Mouse (Mus musculus) kidney, embryonic 15.5 days (tissue): ENCODE measurements around the gene Pcyt2. TPM values are rescaled to one million over a fixed set of nuclear protein-coding genes. Genes with fewer than 3 reads are reported as not detected.
A peak's percentile ranks its signal among the peaks of the same experiment; 100 is the strongest.

Source experiments
- ATAC-seq: fragments of 200-750 bp; cut with Nextera tagmentation; replicated peaks from 2 replicates; pipeline ENCODE4 v1.8.0; 2017; ENCODE audit warnings: moderate TSS enrichment; ENCODE audit not compliant: low FRiP score
- H3K27ac ChIP-seq: fragments of 300-500 bp; sonication (generic); 2 replicates; pipeline ENCODE4 v1.5.1; 2015; ENCODE audit warnings: mild to moderate bottlenecking, inconsistent platforms
- H3K27me3 ChIP-seq: fragments of 300-500 bp; sonication (generic); 2 replicates; pipeline ENCODE4 v1.6.1; 2015; ENCODE audit warnings: inconsistent platforms
- H3K36me3 ChIP-seq: fragments of 300-500 bp; sonication (generic); 2 replicates; pipeline ENCODE4 v1.6.1; 2015; ENCODE audit warnings: inconsistent platforms
- H3K4me1 ChIP-seq: fragments of 300-500 bp; sonication (generic); 2 replicates; pipeline ENCODE4 v1.6.1; 2015; ENCODE audit warnings: inconsistent platforms
- H3K4me2 ChIP-seq: fragments of 300-500 bp; sonication (generic); 2 replicates; pipeline ENCODE4 v1.6.1; 2015; ENCODE audit warnings: moderate library complexity, mild to moderate bottlenecking, inconsistent platforms
- H3K4me3 ChIP-seq: fragments of 300-500 bp; sonication (generic); replicated peaks from 2 replicates; pipeline ENCODE4 v1.5.1; 2015; ENCODE audit warnings: mild to moderate bottlenecking, inconsistent platforms
- H3K9ac ChIP-seq: fragments of 300-500 bp; sonication (generic); 2 replicates; pipeline ENCODE4 v1.6.1; 2015; ENCODE audit warnings: mild to moderate bottlenecking, inconsistent platforms
- H3K9me3 ChIP-seq: fragments of 300-500 bp; sonication (generic); replicated peaks from 2 replicates; pipeline ENCODE4 v1.6.1; 2016; ENCODE audit warnings: inconsistent platforms
- WGBS: fragments of 180-500 bp; shearing (Covaris S2); methylation state at CpG from one replicate; pipeline ENCODE4 v1.1.7; 2015; ENCODE audit warnings: mixed read lengths; 5-methylcytosine and 5-hydroxymethylcytosine counted together
- polyA plus RNA-seq: library from polyadenylated mRNA; unstranded; fragments of >200 nt; fragmentation: Nextera tagmentation; extraction: Ambion mirVana; gene quantifications from 2 replicates; pipeline ENCODE4 v1.2.1, GENCODE M21; 2015

The Pcyt2 gene
- polyA plus RNA-seq, 1 experiment from 2014 or later = 140 TPM

DNA sequence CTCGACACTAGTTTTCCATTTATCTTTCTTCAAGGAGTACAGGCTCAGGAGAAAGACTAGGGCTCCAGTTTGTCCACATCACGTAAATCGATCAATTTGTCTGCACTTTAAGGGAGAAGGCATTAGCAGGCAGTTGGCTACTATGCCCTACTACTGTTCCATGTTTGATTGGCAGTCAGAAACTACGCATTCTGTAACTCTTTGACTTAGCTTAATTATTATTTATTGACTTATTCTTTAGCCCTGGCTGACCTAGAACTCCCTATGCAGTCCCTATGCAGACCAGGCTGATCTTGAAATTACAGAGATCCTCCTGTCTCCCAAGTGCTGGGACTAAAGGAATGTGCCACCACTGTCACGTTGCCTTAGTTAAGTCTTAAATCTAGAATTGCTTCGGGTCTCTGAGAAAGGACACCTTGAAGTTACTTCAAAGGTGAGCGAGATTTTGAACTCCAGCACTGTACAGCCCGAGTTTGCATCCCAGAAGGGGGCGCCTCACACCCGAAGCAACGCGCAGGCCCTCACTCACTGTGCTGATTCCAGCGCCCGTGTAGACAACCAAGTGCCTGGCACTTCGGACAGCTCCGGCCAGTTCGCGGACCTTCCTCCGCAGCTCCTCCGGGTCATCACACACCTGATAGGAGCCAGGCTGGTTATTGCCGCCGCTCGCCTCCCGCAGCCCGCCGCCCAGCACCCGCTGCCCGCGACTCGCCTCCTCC, 6.4 kb upstream of the Pcyt2 start:
- peak; percentile 78 for ATAC-seq
- Histone ChIP-seq H3K9ac (peak overlapping the region; percentile 63), H3K9me3 (no peaks in the 10 kb centered on the region), H3K4me2 (peak overlapping the region; percentile 96), H3K36me3 (peaks cover 64% of the 10 kb centered on the region), H3K27ac (peak overlapping the region; percentile 86), H3K4me1 (peaks cover 23% of the 10 kb centered on the region), H3K4me3 (peak overlapping the region; percentile 90), H3K27me3 (no peaks in the 10 kb centered on the region)
- WGBS = 11% methylated on average over 30 of the region's 30 CpGs

DNA sequence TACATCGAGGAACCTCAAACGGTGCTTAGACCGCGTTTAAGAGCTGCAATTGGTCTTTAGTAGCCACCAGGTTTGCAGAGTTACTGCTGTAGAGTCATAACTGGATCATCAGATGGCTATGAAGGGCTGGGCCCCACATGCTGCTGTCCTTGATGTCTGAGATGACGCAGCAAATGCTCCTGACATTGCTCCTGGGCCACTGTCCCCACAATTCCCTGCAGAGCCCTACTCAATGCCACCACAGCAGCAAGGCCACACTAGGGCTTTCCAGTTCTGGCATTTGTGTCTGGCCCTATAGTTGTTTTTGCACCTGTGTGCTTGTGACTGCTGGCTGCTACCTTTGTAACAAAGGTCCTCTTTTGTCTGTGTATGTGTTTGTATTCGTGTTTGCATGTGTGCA, 5.1 kb upstream of the Pcyt2 start:
- Histone ChIP-seq H3K36me3 (peaks cover 65% of the 10 kb centered on the region), H3K4me1 (peaks cover 26% of the 10 kb centered on the region), H3K9me3 (no peaks in the 10 kb centered on the region), H3K4me2 (no peak overlapping the region), H3K9ac (no peak overlapping the region), H3K27ac (no peak overlapping the region), H3K27me3 (no peaks in the 10 kb centered on the region), H3K4me3 (no peak overlapping the region)
- WGBS = 95% methylated on average over 6 of the region's 6 CpGs
- ATAC-seq = no peak

DNA sequence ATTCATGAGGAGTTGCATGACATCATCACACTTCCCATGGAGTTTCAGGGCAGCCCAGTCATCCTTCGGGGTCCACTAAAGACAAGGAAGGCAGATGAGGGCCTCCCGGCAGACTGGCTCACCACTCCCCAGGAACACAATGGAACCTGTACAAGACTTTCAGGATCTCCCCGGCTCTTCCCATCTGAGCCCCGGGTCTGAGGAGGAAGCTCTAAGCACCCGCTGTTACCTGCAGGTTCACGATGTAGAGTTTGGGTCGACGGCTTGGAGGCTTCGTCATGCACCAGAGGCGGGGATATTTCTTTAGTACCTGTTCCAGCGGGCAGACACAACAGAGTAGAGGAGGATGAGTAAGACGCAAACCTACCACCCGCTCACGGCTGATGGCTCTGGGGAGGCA, 2.5 kb upstream of the Pcyt2 start:
- WGBS = 94% methylated on average over 14 of the region's 14 CpGs
- H3K9me3 ChIP-seq = no peaks in the 10 kb centered on the region
- H3K27ac ChIP-seq = no peak overlapping the region
- no peak overlapping the region for H3K4me3 ChIP-seq
- H3K27me3 ChIP-seq = no peaks in the 10 kb centered on the region
- peaks cover 38% of the 10 kb centered on the region for H3K4me1 ChIP-seq
- no peak for ATAC-seq
- H3K36me3 ChIP-seq = peaks cover 56% of the 10 kb centered on the region
- H3K4me2 ChIP-seq = no peak overlapping the region
- no peak overlapping the region for H3K9ac ChIP-seq

DNA sequence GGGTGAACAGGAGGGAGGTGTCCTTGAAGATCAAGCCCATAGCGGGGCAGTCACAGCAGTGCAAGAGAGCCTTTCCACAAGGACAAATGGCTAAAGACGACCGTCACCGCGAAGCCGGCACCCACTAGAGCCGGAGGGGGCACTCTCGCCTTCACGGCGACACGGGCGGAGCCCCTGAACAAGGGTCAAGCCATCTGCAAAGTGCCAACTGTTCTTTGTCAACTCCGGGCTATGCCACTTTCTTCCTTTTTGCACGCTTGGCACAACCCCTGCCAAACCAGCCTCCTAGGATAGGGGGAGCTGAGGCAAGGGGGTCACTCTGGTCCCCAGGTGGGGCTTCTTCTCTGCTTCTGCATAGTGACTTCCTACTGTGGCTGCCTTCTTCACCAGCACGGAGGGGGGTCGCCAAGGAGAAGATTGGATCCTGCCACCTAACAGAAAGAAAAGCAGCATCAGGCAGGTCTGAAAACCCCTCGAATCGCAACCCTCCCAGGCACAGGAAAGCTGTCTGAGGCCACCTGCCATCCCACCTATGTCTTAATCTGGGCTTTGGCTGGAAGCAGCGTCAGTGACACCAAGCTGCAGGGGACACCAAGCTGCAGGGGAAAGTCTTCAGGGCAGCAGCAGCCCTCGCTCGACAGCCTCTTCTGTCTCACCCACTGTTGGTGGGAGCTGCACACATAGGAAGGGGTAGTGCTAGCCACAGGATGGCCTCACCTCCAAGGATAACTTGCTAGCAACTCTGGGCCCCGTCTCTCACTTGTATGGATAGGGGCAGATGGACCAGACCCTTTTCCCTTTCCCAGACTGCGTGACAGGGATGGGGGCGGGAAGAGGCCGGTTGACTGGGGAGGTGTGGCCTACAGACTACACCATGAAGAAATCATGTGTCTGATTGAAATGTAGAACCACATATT, 1.1 kb upstream of the Pcyt2 start:
- no peak for ATAC-seq
- Histone ChIP-seq H3K4me2 (no peak overlapping the region), H3K4me3 (no peak overlapping the region), H3K27ac (peak overlapping the region; percentile 80; the same call in 1 of the 2 replicates), H3K27me3 (no peaks in the 10 kb centered on the region), H3K9me3 (no peaks in the 10 kb centered on the region), H3K4me1 (peaks cover 30% of the 10 kb centered on the region), H3K36me3 (peaks cover 64% of the 10 kb centered on the region), H3K9ac (no peak overlapping the region)
- WGBS = 90% methylated on average over 25 of the region's 25 CpGs

DNA sequence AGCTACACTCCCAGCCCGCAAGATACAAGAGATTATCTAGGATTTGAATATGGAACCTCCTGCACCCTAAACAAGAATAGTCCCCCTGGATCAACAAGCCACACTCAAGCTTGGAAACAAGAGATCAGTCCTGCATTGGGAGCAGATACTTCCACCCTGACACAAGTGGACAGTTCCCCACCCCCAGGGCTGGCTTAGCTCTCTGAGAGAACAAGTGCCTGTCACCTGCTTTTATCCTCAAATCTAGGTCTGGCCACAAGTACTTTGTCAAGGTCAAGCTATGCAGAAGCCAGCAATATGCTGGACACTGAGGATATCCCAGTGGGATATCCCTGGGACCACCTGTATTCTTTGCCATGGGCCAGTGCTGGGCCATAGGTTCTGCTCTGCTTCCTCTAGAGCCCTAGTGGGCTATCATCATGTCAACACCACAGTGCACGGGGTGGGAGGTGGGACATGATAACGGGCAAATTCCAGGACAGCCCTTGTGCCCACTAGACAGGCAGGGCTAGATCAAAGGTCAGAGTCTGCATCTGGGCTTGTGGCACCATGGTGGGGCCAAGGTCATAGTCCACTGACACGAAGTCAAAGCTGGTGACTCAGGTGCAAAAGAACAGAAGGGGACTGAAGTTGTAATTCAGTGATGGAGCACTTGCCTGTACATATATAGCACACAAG, 980 bp downstream of the Pcyt2 start:
- peaks cover 69% of the 10 kb centered on the region for H3K36me3 ChIP-seq
- peak overlapping the region; percentile 80 for H3K27ac ChIP-seq
- H3K4me2 ChIP-seq = peak overlapping the region; percentile 91
- peak overlapping the region; percentile 75 for H3K4me3 ChIP-seq
- H3K9ac ChIP-seq = peak overlapping the region; percentile 72
- 50% methylated on average over 4 of the region's 4 CpGs for WGBS
- H3K4me1 ChIP-seq = peaks cover 25% of the 10 kb centered on the region
- no peaks in the 10 kb centered on the region for H3K27me3 ChIP-seq
- H3K9me3 ChIP-seq = no peaks in the 10 kb centered on the region
- no peak for ATAC-seq

DNA sequence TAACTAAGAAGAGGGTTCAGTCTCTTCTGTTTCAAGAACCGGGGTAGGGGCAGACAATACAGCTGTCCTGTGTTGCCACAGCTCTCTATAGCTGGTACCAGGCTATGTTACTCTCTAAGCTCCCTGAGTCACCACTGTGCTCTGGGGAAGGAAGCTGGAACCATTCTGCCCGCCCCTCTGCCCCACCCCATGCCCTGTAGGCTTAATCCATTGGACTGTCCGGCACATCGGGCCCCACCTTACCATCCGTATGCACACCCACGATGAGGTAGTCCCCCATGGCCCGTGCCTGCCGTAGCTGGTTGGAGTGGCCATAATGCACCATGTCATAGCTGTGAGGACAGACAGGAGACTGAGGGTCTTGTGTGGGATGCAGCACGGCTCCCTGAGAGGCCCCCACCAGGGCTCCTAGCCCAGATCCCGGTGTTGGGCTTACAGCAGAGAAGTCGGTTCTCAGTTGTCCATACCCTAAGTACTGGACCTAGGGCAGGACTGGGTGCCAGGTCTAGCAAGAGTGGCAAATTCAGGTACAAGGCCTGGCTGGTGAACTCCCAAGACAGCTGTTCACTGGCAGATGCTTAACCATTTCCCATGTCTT, 2.0 kb downstream of the Pcyt2 start:
- Histone ChIP-seq H3K4me3 (no peak overlapping the region), H3K27ac (no peak overlapping the region), H3K36me3 (peaks cover 70% of the 10 kb centered on the region), H3K27me3 (no peaks in the 10 kb centered on the region), H3K4me1 (peaks cover 25% of the 10 kb centered on the region), H3K9ac (no peak overlapping the region), H3K4me2 (peak overlapping the region; percentile 10; the same call in 1 of the 2 replicates), H3K9me3 (no peaks in the 10 kb centered on the region)
- ATAC-seq = no peak
- WGBS = 91% methylated on average over 11 of the region's 11 CpGs

DNA sequence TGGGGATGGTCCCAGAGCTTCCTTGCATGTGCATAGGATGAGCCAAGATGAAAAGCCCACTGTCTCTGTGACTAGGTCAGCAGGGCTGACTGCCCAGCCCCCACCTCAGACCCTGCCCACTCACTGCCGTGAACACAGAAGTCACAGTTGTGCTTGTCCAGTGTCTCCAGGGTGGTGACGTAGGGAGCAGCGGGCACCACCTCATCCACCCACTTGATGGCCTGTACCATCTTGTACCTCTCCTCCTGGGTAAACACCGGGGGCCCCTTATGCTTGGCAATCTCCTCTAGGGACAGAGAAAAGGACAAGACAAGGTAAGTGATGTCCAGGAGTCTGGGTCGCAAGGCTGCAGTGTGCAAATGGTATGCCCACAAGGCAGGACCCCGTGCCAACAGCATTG, 2.6 kb downstream of the Pcyt2 start:
- no peaks in the 10 kb centered on the region for H3K27me3 ChIP-seq
- H3K9ac ChIP-seq = no peak overlapping the region
- ATAC-seq = no peak
- H3K4me2 ChIP-seq = no peak overlapping the region
- peaks cover 25% of the 10 kb centered on the region for H3K4me1 ChIP-seq
- no peaks in the 10 kb centered on the region for H3K9me3 ChIP-seq
- H3K27ac ChIP-seq = no peak overlapping the region
- H3K36me3 ChIP-seq = peaks cover 69% of the 10 kb centered on the region
- H3K4me3 ChIP-seq = no peak overlapping the region
- WGBS = 97% methylated on average over 6 of the region's 6 CpGs

DNA sequence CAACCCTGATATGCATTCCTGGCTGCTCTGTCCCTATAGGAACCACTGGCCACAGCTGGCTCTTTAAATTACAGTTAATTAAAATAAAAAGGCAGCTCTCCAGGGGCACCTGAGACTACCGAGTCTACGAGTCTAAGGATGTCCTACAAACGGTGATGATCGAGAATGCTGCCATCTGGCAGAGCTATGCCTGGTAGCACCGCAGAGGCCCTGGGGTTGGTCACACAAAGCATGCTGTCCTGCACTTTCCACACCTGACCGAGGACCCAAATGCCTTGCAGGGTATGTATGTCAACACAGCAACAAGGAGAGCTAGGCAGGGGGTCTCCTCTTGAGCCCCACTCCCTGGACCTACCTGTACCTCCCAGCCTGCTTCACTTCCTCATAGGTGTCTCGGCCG, 3.8 kb downstream of the Pcyt2 start:
- Histone ChIP-seq H3K9ac (no peak overlapping the region), H3K27me3 (no peaks in the 10 kb centered on the region), H3K36me3 (peaks cover 60% of the 10 kb centered on the region), H3K9me3 (no peaks in the 10 kb centered on the region), H3K4me2 (no peak overlapping the region), H3K4me3 (no peak overlapping the region), H3K4me1 (peaks cover 35% of the 10 kb centered on the region), H3K27ac (no peak overlapping the region)
- 87% methylated on average over 8 of the region's 8 CpGs for WGBS
- ATAC-seq = no peak

DNA sequence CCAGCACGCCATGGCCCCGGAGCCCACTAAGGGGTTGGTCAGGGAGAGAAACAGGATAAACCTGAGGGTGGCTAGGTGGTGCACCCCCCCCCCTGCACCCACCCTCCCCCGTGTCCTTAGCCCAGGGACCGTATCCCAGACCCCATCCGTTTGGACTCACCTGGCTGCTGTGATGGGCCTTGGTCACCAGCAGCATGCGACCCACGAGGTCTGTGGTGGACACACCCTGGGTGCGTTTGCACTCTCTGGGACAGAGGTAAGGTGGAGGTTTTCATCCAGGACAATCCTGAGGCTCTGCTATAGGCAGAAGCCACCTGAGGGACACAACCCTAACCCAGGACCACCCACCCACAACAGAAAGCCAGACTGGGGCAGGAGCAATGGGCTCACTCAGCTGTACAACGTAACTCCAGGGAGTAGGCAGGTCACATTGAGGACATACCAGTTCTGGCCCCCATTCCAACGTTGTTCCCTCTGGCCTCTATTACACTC, 4.2 kb downstream of the Pcyt2 start:
- Histone ChIP-seq H3K4me3 (no peak overlapping the region), H3K27me3 (no peaks in the 10 kb centered on the region), H3K4me1 (peaks cover 39% of the 10 kb centered on the region), H3K9ac (no peak overlapping the region), H3K36me3 (peaks cover 55% of the 10 kb centered on the region), H3K27ac (no peak overlapping the region), H3K9me3 (no peaks in the 10 kb centered on the region), H3K4me2 (no peak overlapping the region)
- 90% methylated on average over 10 of the region's 10 CpGs for WGBS
- ATAC-seq = no peak

DNA sequence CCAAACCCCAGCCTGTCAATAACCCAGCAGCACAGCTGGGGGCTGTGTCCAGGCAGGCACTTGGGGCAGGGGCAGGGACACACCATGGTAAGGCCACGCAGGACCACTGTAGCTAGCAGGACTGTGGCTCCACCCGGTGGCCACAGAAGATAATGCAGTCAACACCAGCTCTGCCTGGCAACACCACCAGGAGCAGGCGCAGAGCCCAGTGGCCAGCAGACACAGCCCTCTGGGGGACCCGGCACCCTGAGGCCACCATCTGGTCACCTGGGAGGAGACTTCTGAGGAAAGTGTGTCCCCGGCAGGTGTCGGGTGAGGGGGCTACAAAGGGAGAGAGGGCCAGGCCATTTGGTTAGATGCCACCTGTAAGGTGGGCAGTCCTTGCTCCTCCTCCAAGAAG, 5.0 kb downstream of the Pcyt2 start:
- Histone ChIP-seq H3K36me3 (peaks cover 49% of the 10 kb centered on the region), H3K27ac (no peak overlapping the region), H3K9ac (no peak overlapping the region), H3K4me1 (peaks cover 40% of the 10 kb centered on the region), H3K27me3 (no peaks in the 10 kb centered on the region), H3K9me3 (no peaks in the 10 kb centered on the region), H3K4me3 (no peak overlapping the region), H3K4me2 (no peak overlapping the region)
- 45% methylated on average over 6 of the region's 6 CpGs for WGBS
- ATAC-seq = no peak; the same call in 1 of the 2 replicates

DNA sequence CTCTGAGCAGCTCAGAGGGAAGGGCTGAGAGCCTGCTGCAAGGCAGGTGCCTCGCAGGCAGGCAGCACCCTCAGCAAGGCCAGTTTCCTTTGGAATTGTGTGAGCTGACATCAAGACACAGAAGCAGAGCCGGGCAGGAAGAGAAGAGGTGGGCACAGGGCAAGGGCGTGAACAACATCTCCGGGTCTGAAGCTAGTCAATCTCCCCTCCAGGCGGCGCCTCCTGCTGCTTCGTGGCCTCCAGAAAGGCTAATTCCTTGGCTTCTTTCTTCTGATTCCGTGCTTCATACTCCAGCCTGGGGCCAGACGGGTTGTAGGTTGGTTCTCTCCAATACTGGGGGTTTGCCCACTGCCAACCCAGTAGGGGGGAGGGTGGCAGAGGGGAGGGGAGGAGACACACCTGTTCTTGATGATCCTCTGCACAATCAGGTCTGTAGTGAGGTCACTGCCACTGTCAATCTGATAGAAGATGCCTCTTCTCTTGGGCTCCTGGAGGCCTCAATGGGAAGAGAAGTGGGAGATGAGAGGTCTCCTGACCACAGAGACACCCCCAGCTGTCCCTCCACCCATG, 7.2 kb downstream of the Pcyt2 start:
- Histone ChIP-seq H3K36me3 (peaks cover 61% of the 10 kb centered on the region), H3K4me1 (peaks cover 29% of the 10 kb centered on the region), H3K4me3 (no peak overlapping the region), H3K9me3 (no peaks in the 10 kb centered on the region), H3K27ac (no peak overlapping the region), H3K4me2 (no peak overlapping the region), H3K27me3 (no peaks in the 10 kb centered on the region), H3K9ac (no peak overlapping the region)
- WGBS = 83% methylated on average over 9 of the region's 9 CpGs
- no peak for ATAC-seq
